Comparison of ENCODE assay signal across 15 mouse cellular contexts in the genomic region with DNA sequence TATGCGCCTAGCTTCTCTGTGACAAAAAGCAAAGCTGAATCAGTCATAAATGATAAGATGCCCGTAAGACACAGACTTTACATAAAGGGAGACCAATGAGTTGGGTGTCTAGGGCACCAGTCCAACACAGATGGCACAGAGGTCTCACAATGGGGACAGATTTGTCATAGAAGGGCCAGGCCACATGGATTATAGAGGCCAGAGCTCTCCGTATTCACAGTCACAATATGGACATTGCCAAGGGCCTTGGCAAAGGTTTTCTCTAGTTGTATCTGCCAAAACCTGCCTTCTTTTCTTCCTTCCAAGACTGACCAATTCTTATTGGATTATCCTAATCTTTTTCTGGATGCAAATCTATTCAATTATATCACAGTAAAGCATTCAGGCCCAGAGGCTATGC.
A peak's percentile ranks its signal among the peaks of the same experiment; 100 is the strongest.
DNase-seq lines count a peak whose midpoint lies in the region; ATAC-seq and TF ChIP-seq lines count a peak whose summit lies in the region.
"Had no signal": no experiment of that assay in that cellular context is flagged by ENCODE, and none has a peak within 500 bp of the region (broad histone marks: within the 10 kb centered on the region; RNA-seq: fewer than 3 reads in every experiment).

No protein-coding gene starts in this region.

- peak; percentile 74 for DNase-seq in hindbrain, postnatal 0 days (ENCODE audit: low spot score)
- DNase-seq in hindbrain, embryonic 10.5 days (ENCODE audit: low spot score) = no peak
- DNase-seq in cerebellum, postnatal 10 days = peak; percentile 94 to 96
- DNase-seq in midbrain, postnatal 0 days (ENCODE audit: low spot score) = peak; percentile 83
- no peak for DNase-seq in embryo, embryonic 9.5 days (ENCODE audit: extremely low spot score)
- DNase-seq in embryo, embryonic 11 days = no peak
- DNase-seq: adrenal gland, adult 2 months; kidney, postnatal 10 days; layer of hippocampus, postnatal 36 days; liver, embryonic 13.5 days had no signal

- no peak for TF ChIP-seq CTCF in hindbrain, postnatal 0 days (IDR thresholded peaks at IDR 0.05; ENCODE audit: low read depth)
- TF ChIP-seq CTCF in midbrain, postnatal 0 days (IDR thresholded peaks at IDR 0.05) = no peak

- no peak overlapping the region for H3K4me2 ChIP-seq in hindbrain, postnatal 0 days (ENCODE audit: low read depth, low read length)
- no peak overlapping the region for H3K4me2 ChIP-seq in midbrain, postnatal 0 days (ENCODE audit: low read depth, low read length, poor library complexity, severe bottlenecking)
- H3K4me2 ChIP-seq: liver, embryonic 13.5 days had no signal

- ATAC-seq in hindbrain, postnatal 0 days = peak; percentile 86
- peak; percentile 94 for ATAC-seq in cerebellum, adult (ENCODE audit: insufficient number of reproducible peaks, low FRiP score, low TSS enrichment)
- ATAC-seq in midbrain, postnatal 0 days (ENCODE audit: low FRiP score) = peak; percentile 82
- ATAC-seq: intestine, postnatal 0 days; lung, postnatal 0 days had no signal

- no peak overlapping the region for H3K4me3 ChIP-seq in hindbrain, postnatal 0 days (ENCODE audit: low read length)
- H3K4me3 ChIP-seq in hindbrain, embryonic 10.5 days = no peak overlapping the region
- no peak overlapping the region for H3K4me3 ChIP-seq in midbrain, postnatal 0 days (ENCODE audit: low read depth, low read length)
- H3K4me3 ChIP-seq: limb, embryonic 10.5 days; liver, embryonic 13.5 days; megakaryocyte, embryonic 14.5 days had no signal

- 0 out of 2 replicates have a peak overlapping the region, but pooled peaks have one; percentile 22 for H3K27ac ChIP-seq in hindbrain, postnatal 0 days
- H3K27ac ChIP-seq in hindbrain, embryonic 10.5 days = no peak overlapping the region
- 0 out of 2 replicates have a peak overlapping the region, but pooled peaks have one; percentile 18 for H3K27ac ChIP-seq in midbrain, postnatal 0 days (ENCODE audit: low read depth, low read length)
- H3K27ac ChIP-seq: limb, embryonic 10.5 days; liver, embryonic 13.5 days had no signal

- 44% methylated on average over 3 of the region's 3 CpGs for WGBS in hindbrain, postnatal 0 days
- 91% methylated on average over 3 of the region's 3 CpGs for WGBS in hindbrain, embryonic 10.5 days
- 56% methylated on average over 3 of the region's 3 CpGs for WGBS in midbrain, postnatal 0 days

- H3K9me3 ChIP-seq in hindbrain, postnatal 0 days (ENCODE audit: low read length) = no peaks in the 10 kb centered on the region
- H3K9me3 ChIP-seq in hindbrain, embryonic 10.5 days = no peaks in the 10 kb centered on the region
- no peaks in the 10 kb centered on the region for H3K9me3 ChIP-seq in midbrain, postnatal 0 days (ENCODE audit: low read length)
- H3K9me3 ChIP-seq: limb, embryonic 10.5 days; liver, embryonic 13.5 days; megakaryocyte, embryonic 14.5 days had no signal

- H3K36me3 ChIP-seq in hindbrain, postnatal 0 days (ENCODE audit: insufficient read depth, low read length) = no peaks in the 10 kb centered on the region
- no peaks in the 10 kb centered on the region for H3K36me3 ChIP-seq in hindbrain, embryonic 10.5 days
- H3K36me3 ChIP-seq in midbrain, postnatal 0 days (ENCODE audit: insufficient read depth, low read length) = no peaks in the 10 kb centered on the region
- H3K36me3 ChIP-seq: limb, embryonic 10.5 days; liver, embryonic 13.5 days had no signal

- no peaks in the 10 kb centered on the region for H3K4me1 ChIP-seq in hindbrain, postnatal 0 days (ENCODE audit: insufficient read depth, low read length)
- H3K4me1 ChIP-seq in hindbrain, embryonic 10.5 days (replicated peaks) = no peaks in the 10 kb centered on the region
- H3K4me1 ChIP-seq in midbrain, postnatal 0 days (ENCODE audit: insufficient read depth, low read length) = no peaks in the 10 kb centered on the region
- H3K4me1 ChIP-seq: limb, embryonic 10.5 days; liver, embryonic 13.5 days; megakaryocyte, embryonic 14.5 days had no signal

- H3K9ac ChIP-seq in hindbrain, postnatal 0 days (replicated peaks; ENCODE audit: low read length) = no peak overlapping the region
- no peak overlapping the region for H3K9ac ChIP-seq in midbrain, postnatal 0 days (replicated peaks; ENCODE audit: low read length, poor library complexity, severe bottlenecking)
- H3K9ac ChIP-seq: liver, embryonic 13.5 days had no signal

- no peaks in the 10 kb centered on the region for H3K27me3 ChIP-seq in hindbrain, postnatal 0 days (ENCODE audit: insufficient read depth, low read length)
- H3K27me3 ChIP-seq in hindbrain, embryonic 10.5 days (ENCODE audit: insufficient read depth, poor library complexity, severe bottlenecking) = no peaks in the 10 kb centered on the region
- H3K27me3 ChIP-seq in midbrain, postnatal 0 days (ENCODE audit: insufficient read depth, low read length) = no peaks in the 10 kb centered on the region
- H3K27me3 ChIP-seq: liver, embryonic 13.5 days; megakaryocyte, embryonic 14.5 days had no signal

Comparison
In these comparisons a context has a peak if more than half of its experiments do, and no peak if none do; other contexts are left out.
1. DNase-seq: peak in hindbrain, postnatal 0 days (single experiment), cerebellum, postnatal 10 days (2 of 2) and midbrain, postnatal 0 days (single experiment); none in hindbrain, embryonic 10.5 days (single experiment), embryo, embryonic 9.5 days (single experiment) and embryo, embryonic 11 days (single experiment).
2. Peak in every context shown above with its lines, with median percentiles within 50 percentile points of each other: ATAC-seq.